Mouse (Mus musculus) heart, embryonic 10.5 days (tissue): ENCODE data around the gene Gfy. TPM values are rescaled to one million over a fixed set of nuclear protein-coding genes. Genes with fewer than 3 reads are reported as not detected.

Experiments
- DNase-seq: peaks from one replicate; pipeline ENCODE4 v3.0.0-alpha.2; 2017; ENCODE audit warnings: low spot score
- H3K27ac ChIP-seq: fragments of 300-500 bp; sonication (generic); 2 replicates; pipeline ENCODE4 v1.5.1; 2016; ENCODE audit warnings: mild to moderate bottlenecking
- H3K27me3 ChIP-seq: fragments of 300-500 bp; sonication (generic); 2 replicates; pipeline ENCODE4 v1.6.1; 2016; ENCODE audit warnings: mild to moderate bottlenecking; ENCODE audit not compliant: poor library complexity, insufficient read depth, severe bottlenecking
- H3K36me3 ChIP-seq: fragments of 300-500 bp; sonication (generic); 2 replicates; pipeline ENCODE4 v1.6.1; 2016; ENCODE audit warnings: mild to moderate bottlenecking, moderate library complexity
- H3K4me1 ChIP-seq: fragments of 300-500 bp; sonication (generic); 2 replicates; pipeline ENCODE4 v1.6.1; 2016; ENCODE audit warnings: mild to moderate bottlenecking
- H3K4me3 ChIP-seq: fragments of 300-500 bp; sonication (generic); 2 replicates; pipeline ENCODE4 v1.5.1; 2016; ENCODE audit warnings: mild to moderate bottlenecking, moderate library complexity
- H3K9me3 ChIP-seq: fragments of 300-500 bp; sonication (generic); 2 replicates; pipeline ENCODE4 v1.6.1; 2016; ENCODE audit warnings: mild to moderate bottlenecking, moderate library complexity
- WGBS: fragments of 180-500 bp; shearing (Covaris S2); methylation state at CpG from one replicate; pipeline ENCODE4 v1.1.7; 2016; 5-methylcytosine and 5-hydroxymethylcytosine counted together
- polyA plus RNA-seq: library from polyadenylated mRNA; unstranded; fragments of >200 nt; fragmentation: Nextera tagmentation; extraction: Ambion mirVana; gene quantifications from 2 replicates; pipeline ENCODE4 v1.2.1, GENCODE M21; 2016

Gene Gfy
- polyA plus RNA-seq, 1 experiment from 2014 or later = not detected

DNA sequence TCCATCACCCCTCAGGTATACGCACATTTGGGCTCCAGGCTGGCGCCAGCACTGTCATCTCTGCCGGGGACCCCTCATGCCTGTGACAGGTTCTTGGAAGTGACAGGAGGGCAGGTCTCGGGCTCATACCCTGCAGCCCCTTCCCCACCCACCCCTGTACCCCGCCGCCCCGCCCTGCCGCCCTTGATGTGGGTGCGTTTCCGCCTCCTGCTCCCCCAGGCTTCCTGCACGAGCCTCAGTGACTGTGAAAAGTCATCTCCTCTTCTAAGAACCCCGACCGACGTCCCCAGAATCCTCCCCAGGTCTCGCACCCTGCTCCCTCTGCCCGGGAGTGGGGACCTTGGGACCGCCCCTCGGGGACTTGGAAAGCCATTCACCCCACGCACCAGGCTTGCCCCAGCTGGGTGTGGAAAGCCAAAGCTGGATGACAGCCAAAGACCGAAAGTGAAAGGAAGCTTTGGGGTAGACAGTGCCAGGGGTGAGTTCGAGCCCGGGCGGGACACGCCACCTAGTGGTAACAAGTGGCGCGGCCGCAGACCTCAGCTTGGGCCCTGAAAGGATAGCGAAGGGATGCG lies 43.3 kb downstream of the Gfy start, which contains the start of the genes Gm45713 and Flt3l:
TSS of gene Gm45713 (minus strand) at position 239 of the 575 bp plus-strand sequence.
TSS of gene Flt3l (minus strand) at position 440 of the 575 bp plus-strand sequence.
- DNase-seq = peak; percentile 94
- Histone ChIP-seq H3K4me1 (peaks cover 39% of the 10 kb centered on the region), H3K4me3 (peak within 1 kb of the TSS; percentile 78), H3K27ac (peak within 1 kb of the TSS; percentile 87), H3K36me3 (no peaks in the 10 kb centered on the region), H3K27me3 (peaks cover 30% of the 10 kb centered on the region), H3K9me3 (no peaks in the 10 kb centered on the region)
- 4% methylated on average over 29 of the region's 29 CpGs for WGBS

DNA sequence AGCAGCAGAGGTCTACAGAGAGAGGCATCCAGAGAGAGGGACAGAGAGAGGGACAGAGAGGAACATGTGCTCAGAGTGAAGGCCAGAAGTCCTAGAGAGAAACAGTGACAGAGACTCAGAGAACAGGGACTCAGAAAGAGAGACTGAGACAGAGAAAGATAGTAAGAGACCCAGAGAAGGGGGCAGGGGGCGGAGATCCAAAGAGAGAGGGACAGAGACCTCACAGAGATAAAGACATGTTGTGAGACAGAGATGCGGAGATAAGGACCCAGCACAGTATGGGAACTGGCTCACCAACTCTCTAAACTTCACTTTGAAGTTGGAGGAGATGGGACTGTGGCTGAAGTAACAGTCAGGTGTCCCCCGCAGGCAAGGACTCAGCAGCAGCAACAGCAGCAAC lies 44.0 kb downstream of the Gfy start:
- WGBS = 55% methylated on average over 3 of the region's 3 CpGs
- H3K4me3 ChIP-seq = peak overlapping the region; percentile 78

DNA sequence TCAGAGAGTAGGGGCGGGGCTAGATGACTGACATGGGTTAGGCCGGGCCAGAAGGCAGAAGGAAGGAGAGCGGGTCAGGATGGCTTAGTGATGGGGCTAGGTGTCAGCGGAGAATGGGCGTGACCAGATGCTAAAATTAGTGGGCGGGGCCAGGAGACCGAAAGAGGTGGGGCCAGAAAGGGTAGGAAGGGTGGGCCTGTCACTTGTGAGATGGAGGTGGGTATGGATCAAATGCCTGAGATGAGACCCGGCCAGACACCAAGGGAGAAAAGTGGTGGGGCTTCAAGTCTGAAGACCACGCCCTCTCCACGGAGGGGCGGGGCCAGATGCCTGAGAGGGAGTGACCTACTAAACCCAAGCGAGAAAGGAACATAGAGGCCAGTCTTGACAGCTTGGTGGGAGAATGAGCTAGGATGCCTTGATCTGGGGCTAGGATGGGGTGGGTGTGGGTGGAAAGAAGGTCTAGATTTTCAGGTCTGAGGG lies 44.8 kb downstream of the Gfy start:
- Histone ChIP-seq H3K9me3 (no peaks in the 10 kb centered on the region), H3K4me1 (peaks cover 36% of the 10 kb centered on the region), H3K27me3 (peaks cover 30% of the 10 kb centered on the region), H3K36me3 (no peaks in the 10 kb centered on the region), H3K4me3 (0 out of 2 replicates have a peak overlapping the region, but pooled peaks have one; percentile 78), H3K27ac (peak overlapping the region; percentile 87; the same call in 1 of the 2 replicates)
- WGBS = 6% methylated on average over 12 of the region's 12 CpGs
- DNase-seq = peak; percentile 88

More for the DNA sequence above, 44.0 kb downstream of the Gfy start:
- H3K27me3 ChIP-seq = peaks cover 30% of the 10 kb centered on the region
- peaks cover 39% of the 10 kb centered on the region for H3K4me1 ChIP-seq
- no peak for DNase-seq
- H3K36me3 ChIP-seq = no peaks in the 10 kb centered on the region
- no peaks in the 10 kb centered on the region for H3K9me3 ChIP-seq
- H3K27ac ChIP-seq = peak overlapping the region; percentile 87; the same call in 1 of the 2 replicates

DNA sequence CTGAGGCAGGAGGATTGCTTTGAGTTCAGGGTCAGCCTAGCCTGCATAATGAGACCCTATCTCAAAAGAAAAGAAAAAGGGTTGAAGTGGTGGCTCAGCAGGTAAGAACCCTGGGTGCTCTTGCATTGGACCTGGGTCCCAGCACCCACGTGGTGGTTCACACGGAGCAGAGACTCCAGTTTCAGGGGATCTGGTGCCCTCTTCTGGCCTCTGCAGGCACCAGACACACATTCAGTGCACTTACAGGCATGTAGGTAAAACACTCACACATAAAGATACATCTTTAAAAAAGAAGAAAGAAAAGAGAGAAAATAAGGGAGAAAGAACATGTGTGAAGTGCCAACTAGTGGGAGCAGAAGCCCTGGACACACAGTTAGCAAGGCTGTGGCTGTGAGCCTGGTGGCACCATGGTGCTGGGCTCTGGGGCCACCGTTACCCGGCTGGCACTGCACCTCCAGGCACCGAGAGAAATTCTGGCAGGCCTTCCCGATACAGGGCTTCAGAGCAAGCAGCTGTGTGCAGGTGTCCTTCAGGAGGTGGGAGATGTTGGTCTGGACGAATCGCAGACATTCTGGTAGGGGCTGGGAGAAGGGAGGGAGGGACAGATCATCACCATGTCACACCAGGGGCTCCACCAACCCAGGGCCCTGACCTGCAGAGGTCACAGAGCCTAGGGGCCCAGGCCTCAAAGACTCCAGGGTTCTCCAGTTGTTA lies 45.8 kb downstream of the Gfy start:
- WGBS = 75% methylated on average over 8 of the region's 8 CpGs
- Histone ChIP-seq H3K36me3 (no peaks in the 10 kb centered on the region), H3K27ac (no peak overlapping the region), H3K27me3 (peaks cover 30% of the 10 kb centered on the region), H3K4me1 (peaks cover 38% of the 10 kb centered on the region), H3K9me3 (no peaks in the 10 kb centered on the region), H3K4me3 (no peak overlapping the region)
- no peak for DNase-seq

DNA sequence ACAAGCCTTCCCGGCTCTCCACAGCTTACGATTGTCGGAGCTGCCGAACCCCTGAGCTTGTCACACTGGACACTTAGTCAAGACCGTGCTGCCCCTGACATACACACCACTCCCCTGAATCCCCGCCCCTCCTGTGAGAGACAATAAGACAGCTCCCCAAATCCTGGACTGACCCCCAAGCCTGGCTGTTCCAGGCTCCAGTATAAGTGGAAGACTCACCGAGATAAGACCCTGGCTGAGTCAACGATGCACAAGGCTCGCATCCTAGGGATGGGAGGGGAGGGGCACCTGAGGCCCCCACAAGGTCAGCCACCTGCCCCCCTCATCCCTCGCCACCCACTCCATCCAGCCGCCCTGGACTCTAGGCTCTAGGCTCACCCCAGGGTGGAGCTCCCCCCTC lies 47.5 kb downstream of the Gfy start:
- no peak overlapping the region for H3K4me3 ChIP-seq
- H3K27me3 ChIP-seq = peaks cover 24% of the 10 kb centered on the region
- no peak for DNase-seq
- WGBS = 62% methylated on average over 11 of the region's 11 CpGs
- peaks cover 45% of the 10 kb centered on the region for H3K4me1 ChIP-seq
- peaks cover 8% of the 10 kb centered on the region for H3K36me3 ChIP-seq
- peak overlapping the region; percentile 65 for H3K27ac ChIP-seq
- no peaks in the 10 kb centered on the region for H3K9me3 ChIP-seq

DNA sequence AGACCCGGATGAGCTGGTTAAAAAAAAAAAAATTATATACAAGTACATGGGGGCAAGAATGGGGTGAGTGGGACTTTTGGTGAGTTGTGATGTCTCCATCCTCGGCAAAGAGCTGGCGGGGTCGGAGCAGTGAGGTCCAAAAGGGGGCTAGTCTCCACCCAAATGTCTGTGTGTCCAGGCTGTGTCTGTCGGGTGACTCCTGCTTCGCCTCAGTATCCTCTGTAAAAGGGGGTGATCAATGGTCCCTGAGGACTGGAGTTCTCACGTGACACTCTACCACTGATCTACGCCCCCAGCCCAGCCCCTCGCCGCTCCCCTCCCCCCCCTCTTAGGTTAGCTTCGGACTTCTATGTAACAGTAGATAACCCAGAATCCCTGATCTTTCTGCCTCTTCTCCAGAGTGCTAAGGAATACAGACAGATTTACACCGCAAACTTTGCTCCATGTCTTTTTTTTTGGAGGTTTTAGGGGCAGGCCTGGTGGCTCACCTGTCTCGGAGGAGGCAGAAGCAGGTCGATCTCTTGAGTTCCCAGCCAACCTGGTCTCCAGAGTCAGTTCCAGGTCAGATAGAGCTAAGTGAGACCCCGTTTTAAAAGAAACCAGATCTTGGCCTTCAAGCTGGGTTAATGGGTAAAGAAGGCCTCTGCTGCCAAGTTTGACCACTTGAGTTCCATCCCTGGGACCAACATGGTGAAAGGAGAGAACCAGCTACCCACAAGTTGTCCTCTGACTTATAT lies 49.4 kb downstream of the Gfy start:
- H3K4me3 ChIP-seq = peak overlapping the region; percentile 97
- no peaks in the 10 kb centered on the region for H3K9me3 ChIP-seq
- 47% methylated on average over 15 of the region's 15 CpGs for whole genome bisulfite sequencing
- peak overlapping the region; percentile 97 for H3K27ac ChIP-seq
- H3K4me1 ChIP-seq = peaks cover 53% of the 10 kb centered on the region
- H3K36me3 ChIP-seq = peaks cover 27% of the 10 kb centered on the region
- peaks cover 13% of the 10 kb centered on the region for H3K27me3 ChIP-seq
- DNase-seq = no peak

DNA sequence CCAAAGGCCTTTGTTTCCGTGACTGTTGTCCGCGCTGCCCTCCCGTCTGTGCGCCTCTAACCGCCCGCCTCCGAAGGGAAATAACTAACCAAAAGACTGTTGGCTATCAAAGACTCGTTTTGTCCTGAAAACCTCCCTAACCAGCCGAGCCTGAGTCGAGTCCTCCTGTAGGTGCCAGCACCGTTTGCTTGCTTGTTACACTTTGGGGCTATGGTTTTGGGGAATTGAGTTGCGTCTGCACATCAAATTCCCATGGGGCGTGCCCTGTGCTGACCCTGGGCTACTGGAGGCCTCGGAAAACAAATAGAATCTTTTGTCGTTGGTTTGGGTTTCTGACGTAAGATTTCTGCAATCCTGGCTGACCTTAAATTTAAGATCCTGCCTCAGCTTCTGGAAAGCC lies 50.1 kb downstream of the Gfy start:
- peak; percentile 83 for DNase-seq
- Histone ChIP-seq H3K4me1 (peaks cover 47% of the 10 kb centered on the region), H3K27me3 (peaks cover 7% of the 10 kb centered on the region; the same call in 1 of the 2 replicates), H3K27ac (peak overlapping the region; percentile 97), H3K4me3 (peak overlapping the region; percentile 97), H3K36me3 (peaks cover 29% of the 10 kb centered on the region), H3K9me3 (no peaks in the 10 kb centered on the region)
- WGBS = 1% methylated on average over 17 of the region's 17 CpGs

DNA sequence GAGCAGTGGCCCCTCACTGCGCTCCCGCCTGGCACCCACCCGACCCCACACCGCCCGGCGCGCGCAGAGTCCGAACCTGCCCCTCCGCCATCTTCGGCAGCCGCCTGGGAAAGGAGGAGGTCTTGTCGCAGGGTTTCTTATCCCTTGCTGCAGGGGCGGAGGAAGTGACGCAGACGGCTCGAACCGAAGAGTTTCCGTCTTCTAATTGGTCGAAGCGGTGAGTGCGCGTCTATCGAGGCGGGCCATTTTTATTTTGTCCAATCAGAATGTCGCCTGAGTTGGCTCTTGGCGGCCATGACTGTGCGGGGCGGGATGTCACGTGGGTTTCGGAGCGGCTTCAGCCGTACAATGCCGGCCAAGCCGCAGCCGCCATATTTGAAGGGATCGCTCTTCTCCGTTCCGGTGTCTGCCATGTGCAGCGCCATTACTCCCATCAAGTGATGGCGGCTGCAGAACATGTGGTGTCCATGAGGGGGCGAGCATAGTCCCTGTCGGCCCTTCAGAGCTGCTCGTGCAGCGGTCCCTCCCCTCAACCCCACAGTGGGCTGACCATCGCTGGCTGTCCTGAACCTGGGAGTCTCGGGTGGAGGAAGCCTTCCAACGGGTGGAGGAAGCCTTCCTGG lies 50.6 kb downstream of the Gfy start, which contains the start of gene Rpl13a:
TSS of gene Rpl13a (minus strand) at position 138 of the 623 bp plus-strand sequence.
- DNase-seq = peak; percentile 100
- under 1% methylated on average over 48 of the region's 48 CpGs for WGBS
- peak within 1 kb of the TSS; percentile 97 for H3K4me3 ChIP-seq
- peaks cover 29% of the 10 kb centered on the region for H3K36me3 ChIP-seq
- peaks cover 41% of the 10 kb centered on the region for H3K4me1 ChIP-seq
- H3K9me3 ChIP-seq = no peaks in the 10 kb centered on the region
- H3K27ac ChIP-seq = peak within 1 kb of the TSS; percentile 100
- peaks cover 6% of the 10 kb centered on the region; the same call in 1 of the 2 replicates for H3K27me3 ChIP-seq

DNA sequence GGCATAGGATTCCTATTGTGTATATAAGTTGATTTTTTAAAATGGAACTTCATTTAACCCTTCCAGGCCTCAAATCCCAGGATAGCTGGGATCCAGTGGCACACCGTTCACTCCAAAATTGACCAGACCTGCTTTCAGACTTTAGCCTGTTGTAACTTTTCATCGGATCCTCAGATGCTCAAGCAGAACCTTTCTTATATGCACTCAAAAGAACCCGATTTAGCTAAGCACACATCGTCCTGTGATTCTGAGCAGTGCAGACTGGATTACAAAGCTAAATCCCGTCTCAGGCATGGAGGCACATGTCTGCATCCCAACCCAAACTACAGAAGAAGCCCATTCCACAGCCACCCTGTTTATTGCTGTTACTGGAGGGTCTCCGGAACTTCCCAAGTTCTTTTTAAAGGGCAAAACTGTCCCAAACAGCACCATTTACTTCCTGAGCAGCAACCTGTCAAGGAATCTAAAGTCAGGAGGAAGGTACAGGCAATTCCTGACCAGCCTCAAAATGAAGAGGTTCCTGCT lies 51.6 kb downstream of the Gfy start:
- Histone ChIP-seq H3K4me3 (peak overlapping the region; percentile 97), H3K27me3 (peaks cover 6% of the 10 kb centered on the region; the same call in 1 of the 2 replicates), H3K9me3 (no peaks in the 10 kb centered on the region), H3K36me3 (peaks cover 36% of the 10 kb centered on the region), H3K27ac (peak overlapping the region; percentile 100), H3K4me1 (peaks cover 44% of the 10 kb centered on the region)
- DNase-seq = no peak
- 1% methylated on average over 6 of the region's 6 CpGs for WGBS

DNA sequence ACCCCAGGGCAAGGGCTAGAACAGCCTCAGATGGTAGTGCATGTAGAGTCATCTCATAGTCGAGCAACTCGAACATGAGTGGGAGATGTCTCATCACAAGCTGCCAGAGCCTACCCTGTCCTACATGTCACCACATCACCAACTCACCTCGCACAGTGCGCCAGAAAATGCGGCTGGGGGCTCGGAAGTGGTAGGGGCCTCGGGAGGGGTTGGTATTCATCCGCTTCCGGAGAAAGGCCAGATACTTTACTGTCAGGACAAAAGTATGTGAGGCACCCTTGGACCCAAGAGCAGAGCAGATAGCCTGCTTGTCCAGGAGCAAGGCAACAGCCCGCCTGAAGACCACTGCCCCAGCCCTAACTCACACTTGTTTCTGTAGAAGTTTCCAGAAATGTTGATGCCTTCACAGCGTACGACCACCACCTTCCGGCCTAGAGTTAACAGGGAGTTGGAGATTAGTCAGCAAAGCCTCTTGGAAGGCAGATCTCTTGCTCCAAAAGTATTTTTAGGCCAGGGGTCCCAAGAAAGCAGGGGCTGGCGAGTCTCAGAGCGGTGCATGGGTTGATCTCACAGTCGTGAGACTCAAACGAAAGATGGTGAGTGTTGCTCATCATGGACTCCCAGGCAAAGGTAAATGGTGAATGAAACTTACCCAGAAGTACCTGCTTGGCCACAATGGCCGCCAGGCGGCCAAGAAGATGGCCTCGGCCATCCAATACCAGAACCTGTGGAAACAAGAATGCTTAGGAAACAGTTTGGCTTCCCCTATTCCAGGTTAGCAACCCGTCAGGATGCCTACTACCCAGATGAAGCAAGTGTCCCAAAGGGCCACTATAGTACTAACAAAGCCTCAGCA lies 52.3 kb downstream of the Gfy start:
- Histone ChIP-seq H3K4me1 (peaks cover 48% of the 10 kb centered on the region), H3K36me3 (peaks cover 43% of the 10 kb centered on the region), H3K27me3 (peaks cover 4% of the 10 kb centered on the region; the same call in 1 of the 2 replicates), H3K9me3 (no peaks in the 10 kb centered on the region), H3K4me3 (peak overlapping the region; percentile 97), H3K27ac (peak overlapping the region; percentile 100)
- 32% methylated on average over 21 of the region's 21 CpGs for WGBS
- no peak for DNase-seq
